Mouse (Mus musculus) hindbrain, embryonic 12.5 days (tissue): ENCODE measurements at regions not wholly inside any gene's neighbourhood (a gene's known extent, or its start where the extent isn't known, plus 50 kb on each side); places are given as distances from the start of the nearest gene placed in this dataset.

Source experiments
- ATAC-seq: fragments of 200-750 bp; cut with Nextera tagmentation; 2 replicates; pipeline ENCODE4 v1.8.0; 2017; ENCODE audit warnings: moderate TSS enrichment; ENCODE audit not compliant: low FRiP score
- H3K27ac ChIP-seq: fragments of 300-500 bp; sonication (generic); 2 replicates; pipeline ENCODE4 v1.5.1; 2016; ENCODE audit warnings: mild to moderate bottlenecking
- H3K27me3 ChIP-seq: fragments of 300-500 bp; sonication (generic); 2 replicates; pipeline ENCODE4 v1.6.1; 2016; ENCODE audit warnings: mild to moderate bottlenecking
- H3K36me3 ChIP-seq: fragments of 300-500 bp; sonication (generic); 2 replicates; pipeline ENCODE4 v1.6.1; 2016; ENCODE audit warnings: mild to moderate bottlenecking
- H3K4me1 ChIP-seq: fragments of 300-500 bp; sonication (generic); 2 replicates; pipeline ENCODE4 v1.6.1; 2016
- H3K4me2 ChIP-seq: fragments of 300-500 bp; sonication (generic); replicated peaks from 2 replicates; pipeline ENCODE4 v1.6.1; 2016; ENCODE audit warnings: mild to moderate bottlenecking
- H3K4me3 ChIP-seq: fragments of 300-500 bp; sonication (generic); 2 replicates; pipeline ENCODE4 v1.5.1; 2016; ENCODE audit warnings: mild to moderate bottlenecking
- H3K9ac ChIP-seq: fragments of 300-500 bp; sonication (generic); 2 replicates; pipeline ENCODE4 v1.6.1; 2016; ENCODE audit warnings: mild to moderate bottlenecking, moderate library complexity
- H3K9me3 ChIP-seq: fragments of 300-500 bp; sonication (generic); replicated peaks from 2 replicates; pipeline ENCODE4 v1.6.1; 2016; ENCODE audit warnings: mild to moderate bottlenecking
- WGBS: fragments of 180-500 bp; shearing (Covaris S2); methylation state at CpG from one replicate; pipeline ENCODE4 v1.1.7; 2016; 5-methylcytosine and 5-hydroxymethylcytosine counted together

- peaks cover 8% of the 10 kb centered on the region for H3K4me1 ChIP-seq
- H3K4me2 ChIP-seq, result no peak overlapping the region
- ATAC-seq, result no peak
- no peaks in the 10 kb centered on the region for H3K27me3 ChIP-seq
- H3K9ac ChIP-seq, result no peak overlapping the region
- no peak overlapping the region for H3K4me3 ChIP-seq
- H3K36me3 ChIP-seq, result no peaks in the 10 kb centered on the region
- H3K9me3 ChIP-seq, result no peaks in the 10 kb centered on the region
- H3K27ac ChIP-seq, result 0 out of 2 replicates have a peak overlapping the region, but pooled peaks have one; percentile 12
- 72% methylated on average over 5 of the region's 5 CpGs for WGBS
Observed at GRCm38 (mm10) chr4:56179566-56179965, 560.3 kb upstream of the Gm26657 start.

- no peak overlapping the region for H3K9ac ChIP-seq
- WGBS, result 50% methylated on average over 9 of the region's 9 CpGs
- no peaks in the 10 kb centered on the region for H3K9me3 ChIP-seq
- no peak overlapping the region for H3K4me2 ChIP-seq
- peak; percentile 68; the same call in 1 of the 2 replicates for ATAC-seq
- H3K27me3 ChIP-seq, result no peaks in the 10 kb centered on the region
- no peak overlapping the region for H3K4me3 ChIP-seq
- H3K27ac ChIP-seq, result 0 out of 2 replicates have a peak overlapping the region, but pooled peaks have one; percentile 12
- H3K36me3 ChIP-seq, result no peaks in the 10 kb centered on the region
- peaks cover 8% of the 10 kb centered on the region for H3K4me1 ChIP-seq
Observed at GRCm38 (mm10) chr4:56178844-56179481, 560.9 kb upstream of the Gm26657 start.

DNA sequence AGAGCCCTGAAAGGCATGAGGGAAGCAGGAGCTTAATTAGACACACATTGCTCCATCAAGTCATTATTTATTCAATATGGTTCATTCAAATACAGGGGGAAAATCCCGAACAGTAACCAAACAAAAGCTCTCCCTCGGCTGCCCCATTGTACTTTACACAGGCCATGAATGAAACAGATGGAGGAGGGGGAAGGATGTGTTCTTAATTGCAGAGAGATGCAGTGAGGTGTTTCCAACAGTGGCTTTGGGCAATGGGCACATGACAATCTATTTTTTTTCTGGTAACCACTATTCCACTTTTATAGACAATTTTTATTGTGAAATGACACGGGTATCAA lies 578.6 kb upstream of the Gm26657 start:
- WGBS, result 43% methylated on average over 3 of the region's 3 CpGs
- H3K27ac ChIP-seq, result peak overlapping the region; percentile 40
- H3K4me3 ChIP-seq, result no peak overlapping the region
- H3K9me3 ChIP-seq, result no peaks in the 10 kb centered on the region
- no peak overlapping the region for H3K9ac ChIP-seq
- no peaks in the 10 kb centered on the region for H3K36me3 ChIP-seq
- no peak overlapping the region for H3K4me2 ChIP-seq
- H3K4me1 ChIP-seq, result peaks cover 12% of the 10 kb centered on the region
- no peaks in the 10 kb centered on the region for H3K27me3 ChIP-seq
- peak; percentile 76 for ATAC-seq

DNA sequence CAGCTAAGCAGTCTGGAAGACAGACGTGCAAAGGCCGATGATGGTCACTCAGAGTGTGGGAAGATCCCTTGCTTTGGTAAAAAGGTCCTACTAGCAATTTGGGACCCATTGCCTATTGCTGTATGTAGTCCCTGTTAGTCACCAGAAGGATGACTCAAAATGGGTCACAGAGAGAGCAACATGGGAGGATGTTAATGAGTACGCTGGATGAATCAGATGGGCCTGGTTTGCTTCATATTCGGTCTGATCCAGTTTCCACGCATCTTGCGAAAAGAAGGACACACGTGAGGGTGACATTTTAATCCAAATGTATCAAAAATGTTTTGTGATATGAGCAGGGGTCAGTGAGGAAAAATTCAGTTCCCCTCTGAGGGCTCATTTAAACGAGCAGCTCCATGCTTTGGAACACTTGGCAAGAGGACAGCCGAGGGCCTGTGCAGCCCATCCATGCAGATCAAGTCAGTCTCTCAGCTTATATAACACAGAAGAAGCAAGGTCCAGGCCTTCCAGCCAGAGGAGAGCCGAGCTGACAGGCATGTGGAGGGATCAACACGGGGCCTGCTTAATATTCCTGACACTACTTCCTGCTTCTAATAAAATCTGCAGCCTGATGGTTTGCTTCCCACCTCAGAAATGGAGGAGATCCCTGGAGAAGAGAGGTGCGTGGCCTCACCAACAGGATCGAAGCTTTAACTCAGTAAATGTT lies 579.2 kb upstream of the Gm26657 start:
- Histone ChIP-seq H3K9ac (no peak overlapping the region), H3K9me3 (no peaks in the 10 kb centered on the region), H3K4me1 (peaks cover 12% of the 10 kb centered on the region), H3K4me2 (no peak overlapping the region), H3K27me3 (no peaks in the 10 kb centered on the region), H3K27ac (peak overlapping the region; percentile 40), H3K4me3 (no peak overlapping the region), H3K36me3 (no peaks in the 10 kb centered on the region)
- 61% methylated on average over 13 of the region's 13 CpGs for WGBS
- ATAC-seq, result peak; percentile 82

DNA sequence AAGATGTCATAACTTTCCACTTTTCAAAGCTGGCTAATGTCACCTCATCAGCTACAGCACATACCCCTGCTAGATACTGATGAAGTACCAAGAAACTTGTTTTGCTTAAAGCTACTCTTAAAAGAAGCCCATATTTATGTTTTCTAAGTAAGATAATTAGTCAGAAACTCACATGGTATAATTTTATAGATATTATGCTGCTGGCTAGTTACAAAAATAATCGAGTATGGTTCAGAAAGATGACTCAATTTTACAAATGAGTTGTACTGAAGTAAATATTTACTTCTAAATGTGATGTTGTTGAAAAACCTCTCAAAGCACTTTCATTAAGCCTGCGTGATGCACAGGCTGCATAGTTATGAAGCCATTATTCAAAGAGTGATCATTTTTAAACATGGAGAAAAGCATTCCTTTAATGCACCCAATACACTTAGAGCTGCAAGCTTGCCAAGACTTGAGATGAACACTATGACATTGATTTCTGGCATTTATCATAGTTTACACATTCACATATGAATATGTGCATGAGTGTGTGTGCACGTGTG lies 582.3 kb upstream of the Gm26657 start:
- Histone ChIP-seq H3K4me1 (peaks cover 12% of the 10 kb centered on the region), H3K9me3 (no peaks in the 10 kb centered on the region), H3K27ac (no peak overlapping the region), H3K4me2 (no peak overlapping the region), H3K9ac (no peak overlapping the region), H3K36me3 (no peaks in the 10 kb centered on the region), H3K27me3 (no peaks in the 10 kb centered on the region), H3K4me3 (no peak overlapping the region)
- no peak for ATAC-seq
- 89% methylated on average over 3 of the region's 3 CpGs for WGBS

DNA sequence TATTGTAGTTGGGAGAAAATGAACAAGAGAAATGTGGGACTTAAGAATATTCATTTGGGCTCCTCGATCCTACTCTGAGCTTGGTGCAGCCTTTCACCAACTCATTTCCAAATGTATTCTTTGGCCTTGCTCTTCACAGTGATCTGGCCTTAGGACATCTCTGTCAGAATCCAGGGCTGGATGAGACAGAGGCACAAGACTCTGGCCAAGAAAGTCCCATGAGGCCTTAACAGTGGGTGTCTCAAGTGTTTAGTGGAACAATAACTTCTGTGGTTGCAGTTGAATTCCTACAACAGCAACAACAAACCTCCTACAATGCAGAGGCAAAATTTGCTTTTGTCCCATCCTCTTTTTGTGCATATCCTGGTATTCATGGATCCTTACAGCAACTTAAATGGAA lies 589.2 kb upstream of the Gm26657 start:
- no peaks in the 10 kb centered on the region for H3K9me3 ChIP-seq
- no peaks in the 10 kb centered on the region for H3K27me3 ChIP-seq
- no peak overlapping the region for H3K9ac ChIP-seq
- 96% methylated on average over 1 of the region's 1 CpGs for WGBS
- ATAC-seq, result no peak
- no peak overlapping the region for H3K4me2 ChIP-seq
- no peak overlapping the region for H3K4me3 ChIP-seq
- H3K4me1 ChIP-seq, result no peaks in the 10 kb centered on the region
- no peaks in the 10 kb centered on the region for H3K36me3 ChIP-seq
- H3K27ac ChIP-seq, result no peak overlapping the region

GRCm38 (mm10) chr4:56143827-56144226 lies 596.0 kb upstream of the Gm26657 start:
- H3K4me2 ChIP-seq, result no peak overlapping the region
- no peak for ATAC-seq
- 0 out of 2 replicates have a peak, but pooled peaks cover 5% of the 10 kb centered on the region for H3K4me1 ChIP-seq
- WGBS, result 87% methylated on average over 2 of the region's 2 CpGs
- H3K27ac ChIP-seq, result no peak overlapping the region
- no peak overlapping the region for H3K9ac ChIP-seq
- no peak overlapping the region for H3K4me3 ChIP-seq
- no peaks in the 10 kb centered on the region for H3K9me3 ChIP-seq
- no peaks in the 10 kb centered on the region for H3K27me3 ChIP-seq
- H3K36me3 ChIP-seq, result no peaks in the 10 kb centered on the region

DNA sequence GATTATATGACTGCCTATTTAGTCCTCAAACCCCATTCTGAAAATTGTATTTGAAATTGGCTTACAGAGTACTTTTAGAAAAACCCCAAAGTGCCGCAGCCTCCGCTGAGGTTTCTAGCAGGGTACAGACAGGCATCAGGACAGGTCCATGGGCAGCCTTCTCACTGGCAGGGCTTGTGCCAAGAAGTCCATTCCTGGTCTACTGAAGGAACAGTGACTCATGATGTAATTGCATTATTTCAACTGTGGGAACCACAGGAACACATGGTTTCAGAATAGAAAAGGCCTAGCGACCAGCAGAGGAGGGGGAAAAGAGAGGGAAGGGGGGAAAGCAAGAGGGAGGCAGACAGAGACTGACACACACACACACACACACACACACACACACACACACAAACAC lies 603.0 kb upstream of the Gm26657 start:
- Histone ChIP-seq H3K27ac (no peak overlapping the region), H3K9ac (no peak overlapping the region), H3K4me3 (no peak overlapping the region), H3K27me3 (no peaks in the 10 kb centered on the region), H3K4me2 (no peak overlapping the region), H3K36me3 (no peaks in the 10 kb centered on the region), H3K9me3 (no peaks in the 10 kb centered on the region), H3K4me1 (no peaks in the 10 kb centered on the region)
- no peak for ATAC-seq
- 91% methylated on average over 3 of the region's 3 CpGs for WGBS

- Histone ChIP-seq H3K4me1 (no peaks in the 10 kb centered on the region), H3K4me2 (no peak overlapping the region), H3K9ac (no peak overlapping the region), H3K27me3 (no peaks in the 10 kb centered on the region), H3K27ac (no peak overlapping the region), H3K9me3 (no peaks in the 10 kb centered on the region), H3K4me3 (no peak overlapping the region), H3K36me3 (no peaks in the 10 kb centered on the region)
- ATAC-seq, result no peak
- WGBS, result 86% methylated on average over 5 of the region's 5 CpGs
Observed at GRCm38 (mm10) chr4:56134350-56134749, 602.1 kb upstream of the Klf4 start.

GRCm38 (mm10) chr4:56127730-56128482 lies 595.6 kb upstream of the Klf4 start:
- ATAC-seq, result no peak
- H3K4me3 ChIP-seq, result no peak overlapping the region
- no peaks in the 10 kb centered on the region for H3K9me3 ChIP-seq
- 50% methylated on average over 8 of the region's 8 CpGs for WGBS
- H3K36me3 ChIP-seq, result no peaks in the 10 kb centered on the region
- no peak overlapping the region for H3K9ac ChIP-seq
- H3K27ac ChIP-seq, result no peak overlapping the region
- no peak overlapping the region for H3K4me2 ChIP-seq
- H3K4me1 ChIP-seq, result no peaks in the 10 kb centered on the region
- no peaks in the 10 kb centered on the region for H3K27me3 ChIP-seq

- Histone ChIP-seq H3K27me3 (no peaks in the 10 kb centered on the region), H3K36me3 (no peaks in the 10 kb centered on the region), H3K9ac (no peak overlapping the region), H3K4me3 (no peak overlapping the region), H3K9me3 (no peaks in the 10 kb centered on the region), H3K4me2 (no peak overlapping the region), H3K27ac (no peak overlapping the region), H3K4me1 (no peaks in the 10 kb centered on the region)
- no peak for ATAC-seq
Observed at GRCm38 (mm10) chr4:56124515-56124914, 592.2 kb upstream of the Klf4 start.

- H3K4me1 ChIP-seq, result no peaks in the 10 kb centered on the region
- 94% methylated on average over 5 of the region's 5 CpGs for WGBS
Observed at GRCm38 (mm10) chr4:56122198-56122597, 589.9 kb upstream of the Klf4 start.

More at GRCm38 (mm10) chr4:56122198-56122597, 589.9 kb upstream of the Klf4 start:
- Histone ChIP-seq H3K27ac (no peak overlapping the region), H3K27me3 (no peaks in the 10 kb centered on the region), H3K4me2 (no peak overlapping the region), H3K4me3 (no peak overlapping the region), H3K9ac (no peak overlapping the region), H3K9me3 (no peaks in the 10 kb centered on the region), H3K36me3 (no peaks in the 10 kb centered on the region)
- no peak for ATAC-seq
